Mouse (Mus musculus): ENCODE measurements around the gene 4930507D05Rik.
A peak's percentile ranks its signal among the peaks of the same experiment; 100 is the strongest.
"Not testable (repeated sequence)": the region's sequence is repeated elsewhere in the genome, so short reads cannot be mapped to it uniquely, and the experiment has no call there.

Gene 4930507D05Rik

GRCm38 (mm10) chr10:62449364-62450279, at the start of gene 4930507D05Rik, which contains the start of gene Supv3l1:
Gene 4930507D05Rik (plus strand): TSS chr10:62449489.
Gene Supv3l1 (minus strand): TSS chr10:62449738.
- DNase-seq = peak; percentile 93

GRCm38 (mm10) chr10:62401641-62402111, 47.6 kb upstream of the 4930507D05Rik start:
- DNase-seq = no peak

GRCm38 (mm10) chr10:62404901-62405300, 44.4 kb upstream of the 4930507D05Rik start:
- DNase-seq = peak; percentile 33

GRCm38 (mm10) chr10:62410943-62411342, 38.3 kb upstream of the 4930507D05Rik start:
- DNase-seq = peak; percentile 74

GRCm38 (mm10) chr10:62411431-62412410, 37.6 kb upstream of the 4930507D05Rik start:
- no peak for DNase-seq

- DNase-seq = peak; percentile 15
These were observed 36.2 kb upstream of the 4930507D05Rik start for GRCm38 (mm10) chr10:62412906-62413605.

GRCm38 (mm10) chr10:62413606-62413982, 35.7 kb upstream of the 4930507D05Rik start:
- DNase-seq = peak; percentile 14

GRCm38 (mm10) chr10:62418831-62419356, 30.4 kb upstream of the 4930507D05Rik start:
- DNase-seq = no peak

- no peak for DNase-seq
These were observed 29.9 kb upstream of the 4930507D05Rik start for GRCm38 (mm10) chr10:62419422-62419821.

GRCm38 (mm10) chr10:62420399-62420798, 28.9 kb upstream of the 4930507D05Rik start:
- DNase-seq = no peak

- DNase-seq = no peak
These were observed 28.2 kb upstream of the 4930507D05Rik start for GRCm38 (mm10) chr10:62421127-62421526.

GRCm38 (mm10) chr10:62422255-62422654, 27.0 kb upstream of the 4930507D05Rik start, which contains the start of gene Hkdc1:
Gene Hkdc1 (minus strand): TSS chr10:62422491.
- DNase-seq = peak; percentile 34

- no peak for DNase-seq
These were observed 24.0 kb upstream of the 4930507D05Rik start for GRCm38 (mm10) chr10:62425081-62425871.

GRCm38 (mm10) chr10:62430427-62430826, 18.9 kb upstream of the 4930507D05Rik start:
- DNase-seq = no peak

- DNase-seq = no peak
These were observed 971 bp downstream of the 4930507D05Rik start for GRCm38 (mm10) chr10:62450280-62450640.

GRCm38 (mm10) chr10:62452001-62452400, 2.7 kb downstream of the 4930507D05Rik start:
- DNase-seq = not testable (repeated sequence)

GRCm38 (mm10) chr10:62461321-62461720, 12.0 kb downstream of the 4930507D05Rik start:
- DNase-seq = no peak

GRCm38 (mm10) chr10:62469736-62470135, 20.4 kb downstream of the 4930507D05Rik start:
- DNase-seq = no peak

GRCm38 (mm10) chr10:62471105-62471504, 21.8 kb downstream of the 4930507D05Rik start:
- no peak for DNase-seq

- DNase-seq = no peak
These were observed 25.7 kb downstream of the 4930507D05Rik start for GRCm38 (mm10) chr10:62474944-62475343.

GRCm38 (mm10) chr10:62476980-62477379, 27.7 kb downstream of the 4930507D05Rik start:
- no peak for DNase-seq

Measured in lung, postnatal 14 days (tissue).